Mouse (Mus musculus) cortical plate, adult 2 months (tissue): ENCODE measurements around the gene Btbd17. TPM values are rescaled to one million over a fixed set of nuclear protein-coding genes. Genes with fewer than 3 reads are reported as not detected.

Experiments
- H3K27ac ChIP-seq: fragments of 200-500 bp; 2 replicates; pipeline ENCODE4 v1.5.1; 2012; ENCODE audit warnings: low read length, control low read depth, inconsistent platforms; ENCODE audit not compliant: insufficient read depth
- H3K4me1 ChIP-seq: fragments of 200-500 bp; 2 replicates; pipeline ENCODE4 v1.6.1; 2011; ENCODE audit warnings: low read length; ENCODE audit not compliant: control insufficient read depth, insufficient read depth
- H3K4me3 ChIP-seq: fragments of 200-500 bp; 2 replicates; pipeline ENCODE4 v1.5.1; 2011; ENCODE audit warnings: mild to moderate bottlenecking, low read length, control low read depth; ENCODE audit not compliant: insufficient read depth
- CTCF ChIP-seq: fragments of 200-500 bp; IDR thresholded peaks from 2 replicates; pipeline ENCODE4 v1.5.1; 2011; ENCODE audit warnings: mild to moderate bottlenecking, control low read depth, low read length; ENCODE audit not compliant: insufficient read depth; ENCODE audit errors: extremely low read depth
- POLR2A ChIP-seq: fragments of 200-500 bp; IDR thresholded peaks from 2 replicates; pipeline ENCODE4 v1.6.1; 2011; ENCODE audit warnings: mild to moderate bottlenecking, low read length, control low read depth; ENCODE audit not compliant: insufficient read depth; ENCODE audit errors: extremely low read depth
- polyA plus RNA-seq: library from polyadenylated mRNA; depleted of rRNA; stranded (reverse); fragments of >200 nt; gene quantifications from 2 replicates; pipeline ENCODE4 v1.2.3, GENCODE M21; 2012

The Btbd17 gene
- polyA plus RNA-seq, 1 experiment = 56.1 TPM

- no peak overlapping the region for H3K4me3 ChIP-seq
These were observed 1.7 kb downstream of the Btbd17 start for GRCm38 (mm10) chr11:114793868-114794545.

DNA sequence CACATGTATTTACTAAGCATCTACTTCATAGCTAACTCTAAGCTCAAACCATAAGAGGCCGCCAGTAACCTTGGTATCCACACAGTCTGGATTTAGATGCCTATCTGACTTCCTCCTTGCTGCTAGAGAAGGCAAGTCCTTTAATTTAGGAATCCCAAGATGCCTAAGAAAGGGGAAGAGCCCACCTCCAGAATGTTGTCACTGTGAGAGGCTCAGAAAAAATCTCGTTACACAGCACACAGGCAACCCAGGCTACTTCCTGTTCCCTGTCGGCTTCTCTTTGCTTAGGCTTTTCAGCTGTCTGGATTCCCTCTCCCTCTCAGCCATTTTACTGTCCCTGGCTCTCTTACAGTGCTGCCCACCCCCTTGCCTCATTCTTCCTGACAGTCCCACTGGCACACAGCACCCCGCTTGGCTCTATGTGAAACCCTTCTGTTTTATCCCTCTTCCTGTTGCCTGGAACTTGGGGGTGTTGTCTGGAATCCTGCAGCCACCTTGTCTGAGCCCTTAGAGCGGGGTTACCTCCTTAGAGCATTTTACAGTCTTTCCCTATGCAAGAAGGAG is 2.7 kb downstream of the Btbd17 start:
- H3K4me1 ChIP-seq = peaks cover 2% of the 10 kb centered on the region
- no peak overlapping the region for H3K27ac ChIP-seq
- TF ChIP-seq CTCF (no peak), POLR2A (no peak)
- no peak overlapping the region for H3K4me3 ChIP-seq

More at GRCm38 (mm10) chr11:114793868-114794545, 1.7 kb downstream of the Btbd17 start:
- Histone ChIP-seq H3K4me1 (peaks cover 2% of the 10 kb centered on the region), H3K27ac (no peak overlapping the region)
- no peak for TF ChIP-seq CTCF
- TF ChIP-seq POLR2A = no peak

DNA sequence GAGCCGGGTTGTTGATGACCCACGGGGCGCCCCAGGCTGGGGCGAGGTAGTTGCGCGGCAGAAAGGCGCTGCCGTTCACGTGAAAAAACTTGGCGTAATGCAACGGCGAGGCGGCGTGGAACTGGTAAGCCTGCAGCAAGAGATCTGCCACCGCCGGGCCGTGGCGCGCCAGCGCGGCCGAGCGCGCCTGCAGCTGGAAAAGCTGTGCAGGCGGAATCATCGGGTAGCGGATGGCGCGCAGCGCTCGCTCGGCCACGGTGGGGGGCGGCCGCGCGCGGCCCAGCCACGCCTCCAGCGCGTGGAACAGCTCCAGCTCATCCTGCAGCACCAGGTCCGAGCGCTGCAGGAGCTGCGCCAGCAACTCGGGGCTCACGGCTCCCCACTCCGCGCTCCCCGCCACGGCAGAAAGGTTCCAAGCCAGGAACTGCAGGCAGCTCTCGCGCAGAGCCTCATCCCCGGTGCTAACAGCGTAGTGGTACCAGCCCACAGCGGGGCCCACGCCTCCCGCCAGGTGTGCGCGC is 3.8 kb downstream of the Btbd17 start:
- TF ChIP-seq POLR2A = no peak
- TF ChIP-seq CTCF = no peak
- peaks cover 2% of the 10 kb centered on the region for H3K4me1 ChIP-seq
- peak overlapping the region; percentile 30 for H3K4me3 ChIP-seq
- H3K27ac ChIP-seq = 0 out of 2 replicates have a peak overlapping the region, but pooled peaks have one; percentile 18

DNA sequence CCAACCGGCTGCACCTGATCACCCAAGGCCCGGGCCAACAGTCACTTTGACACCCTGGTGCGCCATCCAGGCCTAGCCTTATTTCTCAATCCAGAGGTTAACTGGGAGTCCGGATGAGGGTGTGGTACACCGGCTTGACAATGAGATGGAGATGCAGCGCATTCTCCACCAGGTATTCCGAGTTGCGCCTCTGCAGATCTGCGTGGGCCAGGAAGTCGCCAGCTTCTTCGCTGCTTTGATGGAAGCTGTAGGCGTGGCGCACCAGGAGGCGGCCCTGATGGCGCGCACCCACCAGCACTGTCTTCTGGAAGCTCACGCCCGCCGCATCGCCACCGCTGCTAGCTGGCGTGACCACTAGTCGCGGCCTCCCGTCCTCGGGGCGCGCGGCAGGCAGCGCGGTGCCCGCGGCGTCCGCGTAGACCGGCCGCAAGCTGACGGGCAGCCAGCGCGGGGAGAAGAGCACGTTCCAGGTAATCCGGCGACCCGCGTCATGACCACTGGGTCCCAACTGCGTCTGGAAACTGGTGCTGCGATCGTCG is 4.3 kb downstream of the Btbd17 start:
- no peak for TF ChIP-seq POLR2A
- TF ChIP-seq CTCF = no peak
- H3K4me1 ChIP-seq = peaks cover 2% of the 10 kb centered on the region
- H3K4me3 ChIP-seq = peak overlapping the region; percentile 30
- H3K27ac ChIP-seq = 0 out of 2 replicates have a peak overlapping the region, but pooled peaks have one; percentile 18

- TF ChIP-seq POLR2A (no peak), CTCF (no peak)
- peaks cover 2% of the 10 kb centered on the region for H3K4me1 ChIP-seq
- no peak overlapping the region for H3K4me3 ChIP-seq
- H3K27ac ChIP-seq = no peak overlapping the region
These were observed 4.9 kb downstream of the Btbd17 start for GRCm38 (mm10) chr11:114790841-114791240.

GRCm38 (mm10) chr11:114790171-114790570 is 5.6 kb downstream of the Btbd17 start:
- no peak for TF ChIP-seq POLR2A
- no peak for TF ChIP-seq CTCF
- Histone ChIP-seq H3K4me1 (peaks cover 2% of the 10 kb centered on the region), H3K4me3 (no peak overlapping the region), H3K27ac (no peak overlapping the region)

DNA sequence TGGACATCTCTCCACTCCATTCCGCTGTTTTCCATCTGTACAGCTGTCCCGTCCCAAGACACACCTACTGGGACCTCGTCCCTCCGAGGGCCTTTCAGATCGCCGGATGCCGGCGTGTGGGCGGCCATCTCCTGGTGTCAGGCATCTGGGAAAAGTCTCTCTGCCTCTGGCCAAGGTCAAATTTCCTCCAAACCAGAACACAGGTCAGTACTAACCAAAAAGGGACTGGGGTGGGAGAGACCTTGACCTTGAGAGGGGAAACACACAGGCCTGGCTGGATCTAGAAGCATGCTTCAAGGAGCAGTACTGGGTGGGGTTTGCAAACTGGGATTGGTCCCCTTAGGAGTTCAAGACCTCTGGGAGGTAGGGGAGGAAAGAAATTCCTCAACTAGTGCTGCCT is 6.0 kb downstream of the Btbd17 start:
- Histone ChIP-seq H3K4me1 (peaks cover 2% of the 10 kb centered on the region), H3K27ac (no peak overlapping the region), H3K4me3 (no peak overlapping the region)
- TF ChIP-seq CTCF = no peak
- TF ChIP-seq POLR2A = no peak

DNA sequence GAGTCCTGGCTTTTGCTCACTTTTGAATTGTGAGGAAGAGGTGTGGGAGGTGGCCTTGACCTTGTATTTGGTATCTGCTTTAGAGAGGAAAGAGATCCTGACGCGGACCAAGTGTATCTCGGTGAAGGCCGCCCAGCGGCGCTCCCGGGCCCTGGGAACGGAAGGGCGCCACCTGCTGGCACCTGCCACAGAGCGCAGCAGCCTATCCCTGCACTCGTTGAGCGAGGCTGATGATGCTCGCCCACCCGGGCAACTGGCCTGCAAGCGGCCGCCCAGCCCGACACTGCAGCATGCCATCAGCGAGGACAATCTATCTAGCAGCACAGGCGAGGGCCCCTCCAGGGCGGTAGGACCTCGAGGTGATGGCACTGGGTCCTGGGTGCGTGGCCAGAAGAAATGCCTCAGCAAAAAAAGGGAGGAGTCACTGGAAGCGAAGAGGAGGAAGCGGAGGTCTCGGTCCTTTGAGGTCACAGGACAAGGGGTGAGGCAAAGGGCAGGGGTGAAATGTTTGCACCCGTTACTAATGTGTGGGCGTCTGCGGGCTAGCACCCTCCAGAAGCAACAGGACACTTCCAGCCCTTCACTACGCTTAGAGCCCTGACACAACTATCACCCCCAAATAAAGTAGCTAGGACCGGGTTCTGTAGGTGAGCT is 6.6 kb downstream of the Btbd17 start:
- Histone ChIP-seq H3K4me3 (no peak overlapping the region), H3K4me1 (peaks cover 2% of the 10 kb centered on the region), H3K27ac (no peak overlapping the region)
- TF ChIP-seq POLR2A (no peak), CTCF (peak; percentile 71)

- TF ChIP-seq POLR2A (no peak), CTCF (no peak)
- Histone ChIP-seq H3K4me3 (no peak overlapping the region), H3K4me1 (peaks cover 2% of the 10 kb centered on the region; the same call in 1 of the 2 replicates), H3K27ac (no peak overlapping the region)
These were observed 8.1 kb downstream of the Btbd17 start for GRCm38 (mm10) chr11:114787611-114788010.
